Mouse (Mus musculus): Measurements from ENCODE around the gene Asb17. TPM values are rescaled to one million over a fixed set of nuclear protein-coding genes. Genes with fewer than 3 reads are reported as not detected.
"Not testable (repeated sequence)": the region's sequence is repeated elsewhere in the genome, so short reads cannot be mapped to it uniquely, and the experiment has no call there.

Asb17 gene
- polyA plus RNA-seq, 1 experiment = 0.08 TPM

DNA sequence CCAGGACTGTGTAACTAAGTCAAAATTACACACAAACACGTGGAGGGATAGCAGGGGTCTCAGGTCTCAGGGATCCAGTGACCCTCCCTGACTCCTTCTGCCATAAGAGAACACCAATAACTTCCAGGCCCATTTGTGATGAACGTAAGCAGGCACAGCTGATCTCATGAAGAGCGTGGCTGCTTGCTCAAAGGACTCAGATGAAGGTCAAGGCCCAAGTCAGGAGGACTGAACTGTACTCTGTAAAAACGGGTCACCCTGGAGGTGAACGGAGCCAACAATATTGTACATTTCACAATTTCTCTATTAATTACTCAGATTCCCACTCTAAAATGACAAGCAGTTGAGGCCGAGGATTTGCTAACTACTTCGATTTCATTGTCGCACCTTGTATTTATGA, 30.0 kb upstream of the Asb17 start:
- DNase-seq (ENCODE audit: low read depth) = no peak
- no peak for TF ChIP-seq POLR2A (IDR thresholded peaks at IDR 0.05; ENCODE audit: borderline replicate concordance, extremely low read depth, insufficient read depth, insufficient read length, poor library complexity, severe bottlenecking)
- TF ChIP-seq CTCF (IDR thresholded peaks at IDR 0.05; ENCODE audit: borderline replicate concordance, extremely low read depth, insufficient read depth, insufficient read length) = no peak

- DNase-seq (ENCODE audit: low read depth) = no peak
- TF ChIP-seq POLR2A (IDR thresholded peaks at IDR 0.05; ENCODE audit: borderline replicate concordance, extremely low read depth, insufficient read depth, insufficient read length, poor library complexity, severe bottlenecking) (no peak), CTCF (IDR thresholded peaks at IDR 0.05; ENCODE audit: borderline replicate concordance, extremely low read depth, insufficient read depth, insufficient read length) (no peak)
Measured at GRCm38 (mm10) chr3:153817376-153817890, 26.6 kb upstream of the Asb17 start.

- no peak for TF ChIP-seq CTCF (IDR thresholded peaks at IDR 0.05; ENCODE audit: borderline replicate concordance, extremely low read depth, insufficient read depth, insufficient read length)
- TF ChIP-seq POLR2A (IDR thresholded peaks at IDR 0.05; ENCODE audit: borderline replicate concordance, extremely low read depth, insufficient read depth, insufficient read length, poor library complexity, severe bottlenecking) = no peak
- DNase-seq (ENCODE audit: low read depth) = no peak
Measured at GRCm38 (mm10) chr3:153818723-153819122, 25.3 kb upstream of the Asb17 start.

DNA sequence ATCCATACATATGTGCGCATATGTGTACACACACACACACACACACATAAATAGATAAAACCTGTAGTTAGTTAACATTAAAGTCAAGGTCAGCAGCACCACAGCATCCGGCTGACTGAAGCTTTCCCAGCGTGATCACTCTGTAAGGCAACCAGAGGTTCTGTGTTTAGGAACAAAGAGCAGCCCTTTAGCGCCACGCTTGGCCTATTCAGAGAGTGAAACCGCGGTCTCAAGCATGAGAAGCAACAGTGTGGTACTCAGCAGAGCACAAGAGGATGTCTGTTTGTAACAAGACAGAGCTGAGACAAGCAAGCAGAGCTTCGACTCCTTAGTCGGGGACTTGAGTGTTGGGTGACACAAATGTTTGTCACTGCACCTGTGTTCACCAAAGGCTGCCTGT, 24.6 kb upstream of the Asb17 start:
- no peak for TF ChIP-seq CTCF (IDR thresholded peaks at IDR 0.05; ENCODE audit: borderline replicate concordance, extremely low read depth, insufficient read depth, insufficient read length)
- no peak for TF ChIP-seq POLR2A (IDR thresholded peaks at IDR 0.05; ENCODE audit: borderline replicate concordance, extremely low read depth, insufficient read depth, insufficient read length, poor library complexity, severe bottlenecking)
- peak; percentile 63 for DNase-seq (ENCODE audit: low read depth)

GRCm38 (mm10) chr3:153823671-153824515, 20.1 kb upstream of the Asb17 start:
- peak; percentile 52 for DNase-seq (ENCODE audit: low read depth)
- TF ChIP-seq CTCF (IDR thresholded peaks at IDR 0.05; ENCODE audit: borderline replicate concordance, extremely low read depth, insufficient read depth, insufficient read length) (no peak), POLR2A (IDR thresholded peaks at IDR 0.05; ENCODE audit: borderline replicate concordance, extremely low read depth, insufficient read depth, insufficient read length, poor library complexity, severe bottlenecking) (no peak)

DNA sequence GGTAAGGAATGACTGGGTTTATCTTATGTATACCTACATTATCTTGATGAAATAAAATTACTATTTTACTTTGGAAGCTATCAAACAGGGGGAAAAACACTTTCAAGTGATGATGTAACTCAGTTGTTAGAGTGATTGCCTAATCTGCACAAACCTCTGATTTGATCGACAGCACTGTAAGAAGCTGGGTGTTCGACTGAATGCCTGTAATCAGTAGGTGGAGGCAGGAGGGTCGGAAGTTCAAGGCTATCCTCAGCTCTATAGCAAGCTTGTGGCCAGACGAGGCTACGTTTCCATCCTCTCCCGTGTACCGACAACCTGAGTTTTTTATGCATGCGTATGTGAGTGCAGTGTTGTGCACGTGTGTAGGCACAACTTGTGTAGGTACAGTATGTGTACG, 18.8 kb upstream of the Asb17 start:
- no peak for TF ChIP-seq POLR2A (IDR thresholded peaks at IDR 0.05; ENCODE audit: borderline replicate concordance, extremely low read depth, insufficient read depth, insufficient read length, poor library complexity, severe bottlenecking)
- TF ChIP-seq CTCF (IDR thresholded peaks at IDR 0.05; ENCODE audit: borderline replicate concordance, extremely low read depth, insufficient read depth, insufficient read length) = no peak
- DNase-seq (ENCODE audit: low read depth) = no peak

DNA sequence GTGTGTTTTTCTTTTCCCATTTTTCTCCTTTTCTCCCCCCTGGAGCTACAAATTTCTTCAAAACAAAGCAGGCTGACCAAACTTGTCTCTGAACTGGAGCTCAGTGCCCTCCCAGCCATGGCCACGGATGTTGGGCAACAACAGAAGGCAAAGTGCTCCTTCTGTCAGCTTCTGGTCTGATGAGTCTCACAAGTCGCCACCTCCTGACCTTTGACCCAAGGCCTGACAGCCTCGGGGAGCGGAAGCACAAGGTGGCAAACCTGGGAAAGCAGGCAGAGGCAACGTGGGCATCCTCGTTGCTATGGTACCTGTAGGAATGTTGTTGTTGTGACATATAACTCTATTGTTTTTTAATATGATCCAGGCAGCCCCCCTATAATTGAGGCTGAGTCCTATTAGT, 17.4 kb upstream of the Asb17 start:
- no peak for DNase-seq (ENCODE audit: low read depth)
- TF ChIP-seq POLR2A (IDR thresholded peaks at IDR 0.05; ENCODE audit: borderline replicate concordance, extremely low read depth, insufficient read depth, insufficient read length, poor library complexity, severe bottlenecking) (no peak), CTCF (IDR thresholded peaks at IDR 0.05; ENCODE audit: borderline replicate concordance, extremely low read depth, insufficient read depth, insufficient read length) (no peak)

DNA sequence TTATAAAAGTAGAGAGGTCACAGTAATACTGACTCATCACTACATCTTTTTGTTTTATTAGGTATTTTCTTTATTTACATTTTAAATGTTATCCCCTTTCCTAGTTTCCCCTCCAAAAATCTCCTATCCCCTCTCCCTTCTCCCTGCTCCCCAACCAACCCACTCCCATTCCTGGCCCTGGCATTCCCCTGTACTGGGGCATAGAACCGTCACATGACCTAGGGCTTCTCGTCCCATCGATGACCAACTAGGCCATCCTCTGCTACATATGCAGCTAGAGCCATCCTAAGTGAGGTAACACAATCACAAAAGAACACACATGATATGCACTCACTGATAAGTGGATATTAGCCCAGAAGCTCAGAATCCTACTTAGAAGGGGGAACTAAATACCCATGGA, 14.2 kb upstream of the Asb17 start:
- DNase-seq (ENCODE audit: low read depth) = not testable (repeated sequence)

GRCm38 (mm10) chr3:153831014-153831872, 12.8 kb upstream of the Asb17 start:
- no peak for DNase-seq (ENCODE audit: low read depth)
- TF ChIP-seq POLR2A (IDR thresholded peaks at IDR 0.05; ENCODE audit: borderline replicate concordance, extremely low read depth, insufficient read depth, insufficient read length, poor library complexity, severe bottlenecking) = no peak
- peak; percentile 39; the same call in 1 of the 2 replicates for TF ChIP-seq CTCF (IDR thresholded peaks at IDR 0.05; ENCODE audit: borderline replicate concordance, extremely low read depth, insufficient read depth, insufficient read length)

DNA sequence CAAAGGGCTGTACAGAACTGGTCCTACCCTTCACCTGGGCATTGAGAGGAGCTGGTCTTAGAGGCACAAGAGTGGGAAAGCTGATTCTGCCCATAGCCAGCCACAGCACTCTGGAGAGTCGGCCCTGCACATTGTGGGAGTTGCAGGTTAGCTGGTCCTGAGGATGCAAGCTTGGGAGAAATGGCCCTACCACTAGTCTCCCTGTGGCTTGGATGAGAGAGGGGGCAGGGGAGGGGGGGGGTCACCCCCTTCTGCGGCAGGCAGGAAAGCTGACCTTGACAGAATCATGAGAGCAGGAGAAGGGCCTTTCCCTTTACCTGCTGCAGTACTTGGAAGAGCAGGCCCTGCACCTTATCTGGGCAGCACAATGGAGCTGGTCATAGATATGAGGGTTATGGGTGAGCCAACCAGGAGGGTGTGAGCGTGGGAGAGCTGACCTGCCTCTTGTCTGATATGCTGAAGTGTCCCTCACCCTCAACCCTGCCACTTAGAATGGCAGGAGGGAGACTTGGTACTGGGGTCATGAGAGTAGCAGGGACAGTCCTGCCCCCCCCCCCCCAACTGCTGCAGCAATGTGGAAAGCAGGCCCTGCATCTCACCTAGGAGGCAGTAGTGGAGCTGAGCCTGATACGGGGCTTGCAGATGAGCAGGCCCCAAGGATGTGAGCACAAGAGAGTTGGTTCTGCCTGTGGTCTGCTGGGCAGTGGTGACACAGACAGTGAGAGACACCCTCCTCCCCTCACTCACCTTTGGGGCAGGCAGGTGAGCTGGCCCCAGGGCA, 11.9 kb upstream of the Asb17 start:
- TF ChIP-seq POLR2A (IDR thresholded peaks at IDR 0.05; ENCODE audit: borderline replicate concordance, extremely low read depth, insufficient read depth, insufficient read length, poor library complexity, severe bottlenecking) (no peak), CTCF (IDR thresholded peaks at IDR 0.05; ENCODE audit: borderline replicate concordance, extremely low read depth, insufficient read depth, insufficient read length) (no peak)
- no peak for DNase-seq (ENCODE audit: low read depth)

- TF ChIP-seq CTCF (IDR thresholded peaks at IDR 0.05; ENCODE audit: borderline replicate concordance, extremely low read depth, insufficient read depth, insufficient read length) (no peak), POLR2A (IDR thresholded peaks at IDR 0.05; ENCODE audit: borderline replicate concordance, extremely low read depth, insufficient read depth, insufficient read length, poor library complexity, severe bottlenecking) (no peak)
- DNase-seq (ENCODE audit: low read depth) = no peak
Measured at GRCm38 (mm10) chr3:153832654-153832945, 11.4 kb upstream of the Asb17 start.

Data from brain, embryonic 14.5 days (tissue).